Mouse (Mus musculus) left cerebral cortex, adult 11 months (tissue): ENCODE results near the gene Alkal2.

Experiments used
- DNase-seq: peaks from one replicate; pipeline ENCODE4 v3.0.0; 2022; ENCODE audit warnings: low spot score

The Alkal2 gene

GRCm38 (mm10) chr12:30928182-30928581 is 44.1 kb downstream of the Alkal2 start:
- no peak for DNase-seq

- DNase-seq: no peak
Observed at GRCm38 (mm10) chr12:30933299-30933698, 49.2 kb downstream of the Alkal2 start.

- DNase-seq: no peak
Observed at GRCm38 (mm10) chr12:30936899-30937298, 52.8 kb downstream of the Alkal2 start.
